Mouse (Mus musculus): ENCODE results near the gene Gm11733. TPM values are rescaled to one million over a fixed set of nuclear protein-coding genes. Genes with fewer than 3 reads are reported as not detected.
A peak's percentile ranks its signal among the peaks of the same experiment; 100 is the strongest.

Gene Gm11733
- polyA plus RNA-seq, 1 experiment from 2014 or later, result not detected

DNA sequence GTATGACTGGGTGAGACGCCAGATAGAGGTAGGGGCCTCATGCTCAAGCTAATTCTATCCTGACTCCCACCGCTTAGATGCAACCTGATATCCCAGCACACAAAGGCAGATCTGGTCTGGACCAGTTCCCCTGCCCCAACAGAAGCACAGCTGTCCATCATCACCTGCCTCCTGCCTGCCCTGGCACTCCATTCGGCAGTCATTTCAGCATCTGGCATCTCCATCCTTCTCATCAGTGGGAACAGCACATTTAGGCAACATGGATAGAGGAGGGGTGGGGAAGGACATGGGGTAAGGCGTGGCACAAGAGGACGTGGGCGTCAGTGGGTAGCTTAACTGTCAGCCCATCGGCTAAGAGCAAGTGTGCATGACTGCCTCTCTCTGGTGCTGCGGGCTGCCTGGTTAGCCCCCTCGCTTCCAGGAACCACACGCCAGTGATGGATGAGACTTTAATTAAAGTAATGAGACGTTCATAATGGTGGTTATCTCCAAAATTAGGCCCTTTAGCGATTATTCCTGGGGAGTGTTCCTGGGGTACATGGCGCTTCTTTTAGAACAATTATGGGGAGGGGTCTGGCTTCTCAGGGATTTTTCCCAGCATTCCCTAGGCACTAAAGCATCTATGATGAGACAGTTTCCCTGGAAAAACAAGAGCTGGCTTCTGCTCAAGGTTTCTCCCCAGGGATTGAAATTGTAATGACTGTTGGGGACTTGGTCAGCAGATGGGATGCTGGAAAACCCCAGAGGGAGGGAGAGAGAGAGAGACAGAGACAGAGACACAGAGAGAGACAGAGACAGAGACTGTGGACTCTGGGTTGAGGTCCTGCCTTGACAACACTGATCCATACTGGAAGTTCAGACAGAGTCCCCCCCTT is 38.0 kb downstream of the Gm11733 start:
- no peak overlapping the region for H3K4me3 ChIP-seq
- H3K27me3 ChIP-seq (replicated peaks), result no peaks in the 10 kb centered on the region
- 57% methylated on average over 13 of the region's 13 CpGs for WGBS
- H3K27ac ChIP-seq, result no peak overlapping the region
- H3K9ac ChIP-seq, result no peak overlapping the region
- peaks cover 8% of the 10 kb centered on the region; the same call in 1 of the 2 replicates for H3K9me3 ChIP-seq
- H3K4me1 ChIP-seq, result peaks cover 39% of the 10 kb centered on the region
- H3K36me3 ChIP-seq, result no peaks in the 10 kb centered on the region
- ATAC-seq (ENCODE audit: low FRiP score, low read depth), result no peak
- peak overlapping the region; percentile 22 for H3K4me2 ChIP-seq (replicated peaks)

DNA sequence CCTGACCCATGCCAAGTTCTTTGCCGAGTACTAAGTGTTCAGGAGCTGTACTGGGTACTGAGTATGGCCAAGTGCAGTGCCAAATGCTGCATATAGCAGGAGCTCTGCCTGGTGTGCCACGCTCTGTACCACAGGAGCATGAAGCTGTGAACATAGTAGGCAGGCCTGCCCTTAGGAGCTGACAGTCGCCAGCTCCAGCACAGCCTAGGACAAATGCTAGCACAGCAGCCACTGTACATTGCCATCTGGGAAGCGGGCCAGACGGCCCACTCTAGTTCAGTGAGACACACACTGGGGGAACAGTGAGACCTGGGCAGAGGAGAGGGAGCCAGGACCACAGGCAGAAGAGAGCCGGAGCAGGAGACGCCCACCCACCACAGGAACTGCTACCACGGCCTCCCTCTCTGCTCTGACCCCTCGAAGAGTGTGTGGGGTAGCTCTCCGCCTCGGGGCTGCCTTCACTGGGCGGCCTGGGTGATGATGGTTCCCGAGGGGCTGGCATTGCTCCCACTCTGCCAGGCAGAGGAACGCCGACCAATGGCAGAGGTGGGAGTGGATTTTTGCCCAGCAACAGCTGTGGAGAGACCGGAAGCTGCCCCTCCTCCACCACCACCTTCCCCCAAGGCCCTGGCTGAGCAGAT is 38.8 kb downstream of the Gm11733 start:
- H3K27me3 ChIP-seq (replicated peaks), result no peaks in the 10 kb centered on the region
- H3K4me1 ChIP-seq, result peaks cover 39% of the 10 kb centered on the region
- peak overlapping the region; percentile 30; the same call in 1 of the 2 replicates for H3K4me2 ChIP-seq (replicated peaks)
- H3K4me3 ChIP-seq, result no peak overlapping the region
- 59% methylated on average over 16 of the region's 16 CpGs for WGBS
- ATAC-seq (ENCODE audit: low FRiP score, low read depth), result peak; percentile 70
- no peaks in the 10 kb centered on the region for H3K36me3 ChIP-seq
- H3K9ac ChIP-seq, result no peak overlapping the region
- peak overlapping the region; percentile 57 for H3K27ac ChIP-seq
- H3K9me3 ChIP-seq, result peaks cover 8% of the 10 kb centered on the region; the same call in 1 of the 2 replicates

DNA sequence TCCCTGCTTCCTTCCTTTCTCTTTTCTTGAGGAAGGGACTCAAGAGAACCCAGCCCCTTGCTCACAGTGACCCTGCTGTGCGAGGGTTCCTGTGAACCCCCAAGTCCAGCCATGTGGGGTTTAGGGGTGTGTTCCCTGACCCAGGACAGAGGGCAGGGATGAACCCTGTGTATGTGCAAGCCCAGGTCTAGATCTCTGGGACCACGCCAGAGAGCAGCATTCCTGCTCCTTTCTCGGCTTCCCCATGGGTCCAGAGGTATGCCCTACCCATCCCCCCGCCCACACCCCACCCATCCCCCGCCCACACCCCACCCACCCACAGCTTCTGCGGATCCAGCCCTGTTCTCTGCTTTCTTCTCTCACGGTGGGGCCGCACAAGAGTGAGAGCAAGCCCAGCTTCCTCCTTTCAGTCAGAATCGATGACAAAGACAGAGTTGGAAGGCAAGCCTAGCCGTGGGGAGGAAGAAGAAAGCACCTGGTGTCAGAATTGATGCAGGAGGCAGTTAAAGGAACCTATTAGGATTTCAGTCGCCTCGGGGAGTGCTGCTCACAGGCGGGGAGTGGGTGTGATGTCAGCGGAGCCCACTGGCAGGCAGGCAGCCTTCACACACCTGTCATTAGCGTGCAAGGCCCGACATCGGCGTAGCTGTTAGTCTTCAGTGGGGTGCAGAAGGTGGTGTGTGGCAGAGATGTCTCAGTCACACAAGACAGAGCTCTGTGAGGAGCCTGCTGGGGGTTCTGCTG is 41.6 kb downstream of the Gm11733 start:
- Histone ChIP-seq H3K27ac (0 out of 2 replicates have a peak overlapping the region, but pooled peaks have one; percentile 15), H3K9ac (0 out of 2 replicates have a peak overlapping the region, but pooled peaks have one; percentile 33), H3K4me1 (peaks cover 39% of the 10 kb centered on the region), H3K27me3 (replicated peaks) (no peaks in the 10 kb centered on the region), H3K4me2 (replicated peaks) (peak overlapping the region; percentile 24; the same call in 1 of the 2 replicates), H3K9me3 (no peaks in the 10 kb centered on the region), H3K36me3 (no peaks in the 10 kb centered on the region), H3K4me3 (no peak overlapping the region)
- WGBS, result 20% methylated on average over 18 of the region's 18 CpGs
- ATAC-seq (ENCODE audit: low FRiP score, low read depth), result no peak

DNA sequence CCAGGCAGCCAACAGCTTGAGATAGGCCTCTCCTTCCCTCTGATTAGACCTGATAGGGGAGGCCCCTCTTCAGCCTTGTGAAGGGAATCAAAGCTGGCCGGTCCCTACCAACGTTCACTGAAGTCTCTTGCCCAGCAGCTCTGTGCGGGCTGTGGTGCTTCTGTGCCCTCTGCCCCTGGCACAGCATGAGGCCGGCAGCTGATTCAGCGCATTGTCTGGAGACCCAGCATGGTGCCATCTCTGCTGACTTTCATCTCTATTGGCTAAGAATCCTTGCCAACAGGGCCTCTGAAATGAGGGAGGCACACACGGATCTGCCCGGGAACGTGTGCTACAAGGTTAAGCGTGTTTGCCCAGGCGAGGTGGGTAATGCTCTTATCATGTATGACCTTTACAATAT is 48.2 kb downstream of the Gm11733 start:
- no peaks in the 10 kb centered on the region for H3K36me3 ChIP-seq
- H3K9me3 ChIP-seq, result no peaks in the 10 kb centered on the region
- H3K4me3 ChIP-seq, result no peak overlapping the region
- peaks cover 20% of the 10 kb centered on the region for H3K4me1 ChIP-seq
- H3K27ac ChIP-seq, result no peak overlapping the region
- no peak overlapping the region for H3K9ac ChIP-seq
- no peak overlapping the region for H3K4me2 ChIP-seq (replicated peaks)
- H3K27me3 ChIP-seq (replicated peaks), result no peaks in the 10 kb centered on the region
- 27% methylated on average over 10 of the region's 10 CpGs for WGBS
- no peak for ATAC-seq (ENCODE audit: low FRiP score, low read depth)

DNA sequence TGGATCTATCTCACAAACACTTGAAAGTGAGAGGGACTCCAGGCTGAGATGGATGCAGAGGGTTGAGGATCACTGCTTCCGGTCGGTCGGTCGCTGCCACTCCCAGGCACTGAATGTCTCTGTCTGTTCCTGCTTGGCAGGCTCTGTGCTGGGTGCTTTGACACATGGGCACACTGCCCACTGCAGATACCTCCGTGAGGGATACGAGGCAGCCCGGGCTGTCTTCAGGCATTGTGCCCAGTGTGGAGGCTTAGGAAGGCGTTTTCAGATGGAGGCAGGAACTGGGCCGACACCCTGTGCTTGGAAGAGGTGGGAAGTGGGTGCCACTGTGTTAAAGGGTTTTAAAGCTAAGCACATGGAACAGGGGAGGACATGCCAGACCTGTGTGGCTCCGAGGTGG is 50.7 kb downstream of the Gm11733 start:
- Histone ChIP-seq H3K4me1 (peaks cover 20% of the 10 kb centered on the region), H3K9me3 (no peaks in the 10 kb centered on the region), H3K4me2 (replicated peaks) (no peak overlapping the region), H3K27ac (no peak overlapping the region), H3K9ac (no peak overlapping the region), H3K4me3 (no peak overlapping the region), H3K27me3 (replicated peaks) (no peaks in the 10 kb centered on the region), H3K36me3 (no peaks in the 10 kb centered on the region)
- ATAC-seq (ENCODE audit: low FRiP score, low read depth), result no peak
- WGBS, result 83% methylated on average over 10 of the region's 10 CpGs

DNA sequence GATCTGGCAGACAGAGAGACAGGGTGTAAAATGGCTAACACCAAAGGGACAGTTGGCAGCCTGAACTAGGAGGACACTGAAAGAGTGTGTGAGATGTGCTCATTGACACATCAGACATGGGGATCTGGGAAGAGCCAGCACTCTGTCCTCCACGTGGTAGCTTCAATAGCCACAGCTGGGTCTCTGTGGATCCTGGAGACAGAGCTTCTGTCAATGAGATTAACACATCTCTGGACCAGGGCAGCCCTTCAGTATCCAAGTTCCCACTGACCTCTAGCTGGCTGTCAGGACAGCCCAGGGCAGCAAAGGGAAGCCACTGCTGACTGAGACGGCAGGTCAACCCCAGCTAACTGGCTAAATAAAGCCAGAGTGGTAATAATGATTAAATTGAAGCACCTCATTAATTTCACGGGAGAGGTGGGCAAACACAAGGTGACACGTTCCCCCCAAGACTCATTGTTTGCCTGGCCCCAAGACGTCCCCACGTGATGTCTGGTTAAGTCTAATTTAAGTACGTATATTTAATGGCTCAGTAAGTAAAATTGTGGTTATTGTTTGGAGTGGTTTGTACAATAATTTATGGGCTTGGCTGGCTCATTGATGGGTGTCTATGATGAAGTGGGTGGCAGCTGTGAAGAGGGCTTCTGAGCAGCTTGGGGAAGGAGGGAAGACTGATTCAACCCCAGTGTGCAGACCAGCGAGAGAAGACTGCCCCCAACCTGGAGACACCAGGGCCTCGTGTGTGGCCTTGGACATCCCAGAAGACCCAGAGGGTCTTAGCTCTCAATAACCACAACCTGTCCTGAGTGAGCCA is 51.5 kb downstream of the Gm11733 start:
- H3K36me3 ChIP-seq, result no peaks in the 10 kb centered on the region
- 43% methylated on average over 9 of the region's 9 CpGs for WGBS
- no peak overlapping the region for H3K4me2 ChIP-seq (replicated peaks)
- ATAC-seq (ENCODE audit: low FRiP score, low read depth), result no peak
- H3K27me3 ChIP-seq (replicated peaks), result no peaks in the 10 kb centered on the region
- H3K4me1 ChIP-seq, result peaks cover 27% of the 10 kb centered on the region
- no peaks in the 10 kb centered on the region for H3K9me3 ChIP-seq
- H3K9ac ChIP-seq, result no peak overlapping the region
- H3K4me3 ChIP-seq, result no peak overlapping the region
- H3K27ac ChIP-seq, result no peak overlapping the region

DNA sequence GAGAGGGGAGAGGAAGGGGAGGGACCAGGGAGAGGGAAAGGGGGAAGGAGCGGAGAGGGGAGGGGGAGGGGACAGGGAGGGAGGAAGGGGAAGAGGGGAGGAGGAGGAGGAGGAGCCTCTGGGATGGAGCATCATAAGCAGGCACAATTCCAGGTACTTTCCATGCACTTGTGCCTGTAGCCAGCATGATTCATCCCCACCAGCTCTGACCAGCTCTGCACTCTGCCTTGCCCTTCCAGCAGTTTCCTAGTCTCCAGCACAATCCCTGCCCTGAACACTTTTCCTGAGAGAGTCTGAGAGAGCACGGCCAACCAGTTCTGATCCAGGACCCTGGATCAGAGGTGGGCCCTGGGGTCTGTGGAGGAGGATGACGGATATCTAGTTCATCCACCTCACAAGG is 52.4 kb downstream of the Gm11733 start:
- Histone ChIP-seq H3K27ac (no peak overlapping the region), H3K4me1 (peaks cover 36% of the 10 kb centered on the region), H3K36me3 (no peaks in the 10 kb centered on the region), H3K4me3 (no peak overlapping the region), H3K9me3 (no peaks in the 10 kb centered on the region), H3K9ac (no peak overlapping the region), H3K27me3 (replicated peaks) (no peaks in the 10 kb centered on the region), H3K4me2 (replicated peaks) (no peak overlapping the region)
- 58% methylated on average over 3 of the region's 3 CpGs for WGBS
- ATAC-seq (ENCODE audit: low FRiP score, low read depth), result no peak

Other genes starting within 250 kb of the Gm11733 start
- 25.0 and 26.6 TPM in 2 replicates for gene Tnrc6c, start 169.9 kb downstream of the Gm11733 start, polyA plus RNA-seq (2016; fragmentation: Nextera tagmentation; extraction: Ambion mirVana)